Mouse (Mus musculus): Measurements from ENCODE around the gene Pla2g5.

DNA sequence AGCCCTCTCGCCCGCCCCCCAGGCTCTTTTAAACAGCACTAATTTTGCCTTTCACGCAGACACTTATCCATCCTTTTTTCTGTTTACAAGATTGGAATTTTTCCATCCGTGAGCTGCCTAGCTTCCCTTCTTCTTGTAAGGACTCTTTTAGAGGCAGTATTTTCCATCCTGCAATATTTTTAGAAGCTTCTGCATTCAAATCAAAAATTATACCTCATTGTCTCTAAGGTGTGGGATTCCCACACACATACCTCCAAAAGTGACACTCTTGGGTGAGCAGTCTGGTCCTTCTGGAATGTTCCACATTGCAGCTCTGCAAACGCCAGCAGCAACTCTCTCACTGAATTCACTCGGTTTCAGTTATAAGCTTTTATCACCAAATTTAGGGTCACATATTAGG is 10.3 kb downstream of the Pla2g5 start:
- no peak for TF ChIP-seq POLR2A (IDR thresholded peaks at IDR 0.05; ENCODE audit: borderline replicate concordance, extremely low read depth, insufficient read depth, insufficient read length, poor library complexity, severe bottlenecking)
- TF ChIP-seq CTCF (IDR thresholded peaks at IDR 0.05; ENCODE audit: borderline replicate concordance, extremely low read depth, insufficient read depth, insufficient read length) = no peak
